Mouse (Mus musculus): ENCODE results near the gene Btf3l4. TPM values are rescaled to one million over a fixed set of nuclear protein-coding genes. Genes with fewer than 3 reads are reported as not detected.

Btf3l4 gene
- 125 TPM for polyA plus RNA-seq (2014; fragmentation: Illumina TruSeq; extraction: RNeasy Lipid Tissue Mini Kit (QIAGEN cat#74804); ENCODE audit: low replicate concordance)

GRCm38 (mm10) chr4:108832916-108833827, at the start of gene Btf3l4:
TSS of gene Btf3l4 (minus strand) at chr4:108833614.

DNA sequence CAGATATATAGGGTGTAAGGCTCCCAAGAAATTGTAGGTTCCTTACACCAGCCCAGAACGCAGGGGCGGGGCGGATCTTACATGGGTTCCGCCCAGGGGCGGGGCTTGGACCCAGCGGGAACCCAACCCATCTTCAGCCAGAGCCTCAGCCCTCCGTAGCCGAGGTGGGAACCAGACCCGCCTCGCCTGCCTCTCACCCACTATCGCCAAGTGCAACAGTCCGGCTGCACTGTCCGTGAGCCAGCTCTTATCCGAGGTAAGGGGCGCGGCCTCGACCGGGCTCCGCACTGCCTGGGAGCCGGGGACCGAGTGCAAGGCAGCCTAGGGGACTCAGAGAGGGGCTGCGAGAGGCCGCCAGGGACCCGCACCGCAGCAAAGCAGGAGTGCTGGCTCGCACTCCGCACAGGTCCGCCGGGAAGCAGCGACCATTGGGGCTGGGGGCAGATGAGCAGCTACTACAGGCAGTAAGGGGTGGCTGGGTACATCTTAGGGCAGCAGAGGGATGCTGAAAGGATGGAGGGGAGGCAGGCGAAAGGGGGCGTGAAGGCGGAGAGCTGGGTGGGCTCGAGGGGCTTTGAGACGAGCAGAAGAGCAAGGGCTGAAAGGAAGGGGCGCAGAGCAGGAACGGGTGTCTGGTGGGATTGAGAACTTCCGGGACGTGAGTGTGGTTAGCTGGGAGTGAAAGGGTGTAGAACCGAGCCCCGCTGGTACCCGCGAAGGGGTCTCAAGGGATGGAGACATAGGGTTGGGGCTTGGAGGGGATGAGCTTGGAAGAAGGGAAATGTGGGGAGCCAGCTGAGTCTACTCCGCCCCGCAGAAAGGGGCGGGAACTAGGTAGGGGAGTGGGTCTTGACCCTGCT, 45.8 kb upstream of the Btf3l4 start, which contains the start of gene Rab3b:
Rab3b (plus strand) TSS at position 101 of the 860 bp plus-strand sequence.

GRCm38 (mm10) chr4:108848505-108848848, 15.1 kb upstream of the Btf3l4 start, which contains the start of gene A730015C16Rik:
TSS of gene A730015C16Rik (minus strand) at chr4:108848619.

DNA sequence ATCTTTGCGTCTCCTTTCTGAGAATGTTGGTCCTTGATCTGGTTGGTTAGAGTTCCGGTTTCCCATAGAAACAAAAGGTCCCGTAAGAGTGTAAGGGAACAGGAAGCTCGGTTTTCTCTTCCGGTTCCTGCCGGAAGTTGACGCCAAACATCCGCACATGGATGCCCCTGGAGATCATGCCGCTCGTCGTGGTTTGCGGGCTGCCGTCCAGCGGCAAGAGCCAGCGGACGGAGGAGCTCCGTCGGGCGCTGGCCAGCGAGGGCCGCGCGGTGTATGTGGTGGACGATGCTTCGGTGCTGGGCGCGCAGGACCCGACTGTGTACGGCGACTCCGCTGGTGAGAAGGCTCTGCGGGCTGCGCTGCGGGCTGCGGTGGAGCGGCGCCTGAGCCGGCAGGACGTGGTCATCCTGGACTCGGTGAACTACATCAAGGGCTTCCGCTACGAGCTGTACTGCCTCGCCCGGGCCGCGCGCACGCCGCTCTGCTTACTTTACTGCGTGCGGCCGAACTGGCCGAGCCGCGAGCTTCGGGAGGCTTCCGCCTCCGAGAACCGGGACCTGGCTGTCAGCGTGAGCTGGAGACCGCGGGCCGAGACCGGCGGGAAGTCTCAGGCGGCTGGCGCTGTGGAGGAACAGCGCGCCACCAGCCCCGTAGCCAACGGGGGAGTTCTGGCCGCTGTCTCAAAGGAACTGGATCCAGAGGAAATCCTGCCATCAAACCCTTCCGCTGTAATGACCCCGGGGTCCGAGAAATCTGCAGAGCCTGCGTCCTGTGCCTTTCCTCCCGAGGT, 14.5 kb upstream of the Btf3l4 start, which contains the start of gene Kti12:
Kti12 (plus strand) TSS at position 71 of the 790 bp plus-strand sequence.

GRCm38 (mm10) chr4:108834115-108834970, 929 bp upstream of the Btf3l4 start, which contains the start of gene Txndc12:
TSS of gene Txndc12 (plus strand) at chr4:108834601.

GRCm38 (mm10) chr4:108780057-108780863, 53.2 kb downstream of the Btf3l4 start, which contains the start of gene Zfyve9:
TSS of gene Zfyve9 (minus strand) at chr4:108780798.

Other genes with a start within 250 kb of the Btf3l4 start
- gene Cc2d1b, start 213.7 kb downstream of the Btf3l4 start, polyA plus RNA-seq (2014; fragmentation: Illumina TruSeq; extraction: RNeasy Lipid Tissue Mini Kit (QIAGEN cat#74804); ENCODE audit: low replicate concordance), result 34.9 TPM
- gene 3110021N24Rik, start 114.0 kb downstream of the Btf3l4 start, polyA plus RNA-seq (2014; fragmentation: Illumina TruSeq; extraction: RNeasy Lipid Tissue Mini Kit (QIAGEN cat#74804); ENCODE audit: low replicate concordance), result 2.1 TPM
- 34.0 TPM for gene Zfyve9, start 52.8 kb downstream of the Btf3l4 start, polyA plus RNA-seq (2014; fragmentation: Illumina TruSeq; extraction: RNeasy Lipid Tissue Mini Kit (QIAGEN cat#74804); ENCODE audit: low replicate concordance)
- gene Txndc12, start 987 bp upstream of the Btf3l4 start, polyA plus RNA-seq (2014; fragmentation: Illumina TruSeq; extraction: RNeasy Lipid Tissue Mini Kit (QIAGEN cat#74804); ENCODE audit: low replicate concordance), result 34.4 TPM
- 13.5 TPM for gene Kti12, start 14.2 kb upstream of the Btf3l4 start, polyA plus RNA-seq (2014; fragmentation: Illumina TruSeq; extraction: RNeasy Lipid Tissue Mini Kit (QIAGEN cat#74804); ENCODE audit: low replicate concordance)
- gene A730015C16Rik, start 15.0 kb upstream of the Btf3l4 start, polyA plus RNA-seq (2014; fragmentation: Illumina TruSeq; extraction: RNeasy Lipid Tissue Mini Kit (QIAGEN cat#74804); ENCODE audit: low replicate concordance), result not detected
- gene Rab3b, start 45.4 kb upstream of the Btf3l4 start, polyA plus RNA-seq (2014; fragmentation: Illumina TruSeq; extraction: RNeasy Lipid Tissue Mini Kit (QIAGEN cat#74804); ENCODE audit: low replicate concordance), result 0.85 TPM
- gene Nrd1, start 167.0 kb upstream of the Btf3l4 start, polyA plus RNA-seq (2014; fragmentation: Illumina TruSeq; extraction: RNeasy Lipid Tissue Mini Kit (QIAGEN cat#74804); ENCODE audit: low replicate concordance), result 238 TPM

Measured in small intestine, adult 10 weeks (tissue).